Comparison of ENCODE assay signal across 8 mouse cellular contexts in the genomic region with DNA sequence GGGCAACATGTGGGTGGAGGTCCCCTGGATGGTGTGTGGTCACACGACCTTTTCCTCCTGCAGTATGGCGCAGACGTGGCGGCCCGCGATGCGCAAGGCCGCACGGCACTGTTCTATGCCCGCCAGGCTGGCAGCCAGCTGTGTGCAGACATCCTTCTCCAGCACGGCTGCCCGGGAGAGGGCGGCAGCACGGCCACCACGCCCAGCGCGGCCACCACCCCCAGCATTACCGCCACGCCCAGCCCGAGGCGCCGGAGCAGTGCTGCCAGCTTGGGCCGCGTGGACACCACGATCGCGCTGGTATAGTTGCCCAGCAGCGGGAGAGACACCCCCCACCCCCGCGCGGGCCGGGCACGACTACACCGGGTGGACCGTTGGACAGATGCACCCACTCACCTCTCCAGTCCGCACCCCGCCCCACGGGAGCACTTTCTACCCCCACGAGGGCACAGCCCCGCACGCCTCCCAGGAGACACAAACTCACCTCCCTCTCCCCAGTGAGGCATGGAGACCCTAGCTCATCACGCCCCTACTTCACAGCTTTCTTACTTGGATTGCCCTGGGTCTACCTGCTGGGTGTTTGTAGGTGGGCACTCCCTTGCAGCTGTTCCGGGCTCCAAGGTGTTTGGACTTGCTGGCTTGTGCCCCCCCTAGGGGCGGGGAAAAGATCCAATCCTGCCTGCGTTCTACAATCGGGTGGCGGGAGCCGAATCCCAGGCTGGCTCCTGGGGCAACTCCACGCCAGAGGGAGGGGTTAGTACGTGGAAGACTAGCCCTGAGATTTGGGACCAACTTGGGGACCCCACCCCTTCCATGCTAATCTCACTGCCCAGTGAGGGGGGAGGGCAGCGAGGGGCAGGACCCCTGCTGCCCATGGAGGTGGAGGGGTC. TPM values are rescaled to one million over a fixed set of nuclear protein-coding genes. Genes with fewer than 3 reads are reported as not detected.
DNase-seq lines count a peak whose midpoint lies in the region; ATAC-seq and TF ChIP-seq lines count a peak whose summit lies in the region.

No protein-coding gene starts in this region.

- peak; percentile 25; the same call in 1 of the 2 replicates for ATAC-seq in hindbrain, embryonic 11.5 days (ENCODE audit: low FRiP score)
- ATAC-seq in liver, embryonic 12.5 days: peak; percentile 56
- ATAC-seq in neural tube, embryonic 15.5 days (ENCODE audit: low FRiP score): peak; percentile 28

- peaks cover 48% of the 10 kb centered on the region for H3K27me3 ChIP-seq in hindbrain, embryonic 11.5 days (ENCODE audit: control insufficient read depth, insufficient read depth, low read length)
- H3K27me3 ChIP-seq in liver, embryonic 12.5 days (replicated peaks): peaks cover 44% of the 10 kb centered on the region
- H3K27me3 ChIP-seq in neural tube, embryonic 15.5 days (replicated peaks): peaks cover 55% of the 10 kb centered on the region
- no peaks in the 10 kb centered on the region for H3K27me3 ChIP-seq in thymus, adult 2 months (ENCODE audit: control insufficient read depth, insufficient read depth, low read length)

- H3K4me3 ChIP-seq in hindbrain, embryonic 11.5 days (ENCODE audit: low read depth, low read length): peak overlapping the region; percentile 17; the same call in 1 of the 2 replicates
- peak overlapping the region; percentile 16; the same call in 1 of the 2 replicates for H3K4me3 ChIP-seq in liver, embryonic 12.5 days
- peak overlapping the region; percentile 17 for H3K4me3 ChIP-seq in neural tube, embryonic 15.5 days (replicated peaks)
- no peak overlapping the region for H3K4me3 ChIP-seq in thymus, adult 2 months (ENCODE audit: control insufficient read depth, insufficient read depth, low read length)

- 0 out of 2 replicates have a peak, but pooled peaks cover 3% of the 10 kb centered on the region for H3K4me1 ChIP-seq in hindbrain, embryonic 11.5 days (replicated peaks; ENCODE audit: control insufficient read depth, insufficient read depth, low read length)
- peaks cover 23% of the 10 kb centered on the region for H3K4me1 ChIP-seq in liver, embryonic 12.5 days
- peaks cover 36% of the 10 kb centered on the region for H3K4me1 ChIP-seq in neural tube, embryonic 15.5 days
- no peaks in the 10 kb centered on the region for H3K4me1 ChIP-seq in thymus, adult 2 months (replicated peaks; ENCODE audit: control insufficient read depth, insufficient read depth, low read length)

- no peak overlapping the region for H3K27ac ChIP-seq in hindbrain, embryonic 11.5 days (ENCODE audit: low read depth, low read length)
- no peak overlapping the region for H3K27ac ChIP-seq in liver, embryonic 12.5 days
- H3K27ac ChIP-seq in neural tube, embryonic 15.5 days (replicated peaks): no peak overlapping the region
- H3K27ac ChIP-seq in thymus, adult 2 months (ENCODE audit: control insufficient read depth, insufficient read depth, low read length): no peak overlapping the region

- H3K4me2 ChIP-seq in hindbrain, embryonic 11.5 days (replicated peaks; ENCODE audit: low read depth, low read length): no peak overlapping the region; the same call in 1 of the 2 replicates
- H3K4me2 ChIP-seq in liver, embryonic 12.5 days: peak overlapping the region; percentile 51
- peak overlapping the region; percentile 46 for H3K4me2 ChIP-seq in neural tube, embryonic 15.5 days

- WGBS in hindbrain, embryonic 11.5 days: 6% methylated on average over 47 of the region's 51 CpGs
- 31% methylated on average over 50 of the region's 51 CpGs for WGBS in liver, embryonic 12.5 days (ENCODE audit: insufficient replicate concordance)
- WGBS in neural tube, embryonic 15.5 days: 9% methylated on average over 51 of the region's 51 CpGs
- WGBS in thymus, adult 2 months: 92% methylated on average over 49 of the region's 51 CpGs

- TF ChIP-seq POLR2A in thymus, adult 2 months (IDR thresholded peaks at IDR 0.05; ENCODE audit: control insufficient read depth, extremely low read depth, insufficient read depth, low read length, poor library complexity): no peak

- peak; percentile 55 for DNase-seq in left cerebral cortex, postnatal 4 days
- DNase-seq in left cerebral cortex, adult 8-10 months (ENCODE audit: low spot score in 2 of 2): no peak
- peak; percentile 54 for DNase-seq in cerebellum, adult 9-11 months
- DNase-seq in hindbrain, embryonic 11.5 days (ENCODE audit: low spot score): peak; percentile 28
- no peak for DNase-seq in thymus, adult 2 months
- no peak for DNase-seq in spleen, postnatal 10 days (ENCODE audit: low spot score in 2 of 2)

- H3K9ac ChIP-seq in hindbrain, embryonic 11.5 days (ENCODE audit: low read depth, low read length): peak overlapping the region; percentile 27; the same call in 1 of the 2 replicates
- no peak overlapping the region for H3K9ac ChIP-seq in liver, embryonic 12.5 days
- H3K9ac ChIP-seq in neural tube, embryonic 15.5 days (replicated peaks): 0 out of 2 replicates have a peak overlapping the region, but pooled peaks have one; percentile 4

- H3K36me3 ChIP-seq in hindbrain, embryonic 11.5 days (ENCODE audit: control insufficient read depth, insufficient read depth, low read length): no peaks in the 10 kb centered on the region
- peaks cover 18% of the 10 kb centered on the region for H3K36me3 ChIP-seq in liver, embryonic 12.5 days
- H3K36me3 ChIP-seq in neural tube, embryonic 15.5 days: peaks cover 61% of the 10 kb centered on the region
- peaks cover 58% of the 10 kb centered on the region for H3K36me3 ChIP-seq in thymus, adult 2 months (ENCODE audit: control insufficient read depth, insufficient read depth, low read length)

- intact Hi-C loops in left cerebral cortex, postnatal 4 days (cut with DNase I): no loop called here

- TF ChIP-seq CTCF in thymus, adult 2 months (IDR thresholded peaks at IDR 0.05; ENCODE audit: borderline replicate concordance, control insufficient read depth, extremely low read depth, insufficient read depth, low read length, poor library complexity): no peak

- H3K9me3 ChIP-seq in hindbrain, embryonic 11.5 days (ENCODE audit: control insufficient read depth, low read length): no peaks in the 10 kb centered on the region
- H3K9me3 ChIP-seq in liver, embryonic 12.5 days (replicated peaks): no peaks in the 10 kb centered on the region
- no peaks in the 10 kb centered on the region for H3K9me3 ChIP-seq in neural tube, embryonic 15.5 days (replicated peaks)

RNA-seq across cellular contexts. Expression of a gene that starts 16.7 kb away (rescaled TPM):
- total RNA-seq in left cerebral cortex, postnatal 4 days (2021): 100 to 1,000 TPM; 384 to 394 TPM
- 100 to 1,000 TPM; 595 to 685 (median 631) TPM for total RNA-seq in left cerebral cortex, adult 8-10 months (2022)
- polyA plus RNA-seq in hindbrain, embryonic 11.5 days (2014; fragmentation: Nextera tagmentation; extraction: Ambion mirVana): 0.68 and 1.2 TPM in 2 replicates
- 0.92 and 1.6 TPM in 2 replicates for polyA plus RNA-seq in liver, embryonic 12.5 days (2016; fragmentation: Nextera tagmentation; extraction: Ambion mirVana)
- 4.6 and 5.3 TPM in 2 replicates for polyA plus RNA-seq in neural tube, embryonic 15.5 days (2015; fragmentation: Nextera tagmentation; extraction: Ambion mirVana)
- polyA plus RNA-seq in thymus, adult 2 months (2012; rRNA removed): 123 and 149 TPM in 2 replicates

RNA-seq across cellular contexts. Expression of a gene that starts 21.7 kb away (rescaled TPM):
- total RNA-seq in left cerebral cortex, postnatal 4 days (2021): 10 to 100 TPM; 49.9 to 54.4 TPM
- total RNA-seq in left cerebral cortex, adult 8-10 months (2022): 10 to 100 TPM; 60.9 to 63.2 (median 62.1) TPM
- 111 and 140 TPM in 2 replicates for polyA plus RNA-seq in hindbrain, embryonic 11.5 days (2014; fragmentation: Nextera tagmentation; extraction: Ambion mirVana)
- 75.2 and 81.9 TPM in 2 replicates for polyA plus RNA-seq in liver, embryonic 12.5 days (2016; fragmentation: Nextera tagmentation; extraction: Ambion mirVana)
- 108 and 123 TPM in 2 replicates for polyA plus RNA-seq in neural tube, embryonic 15.5 days (2015; fragmentation: Nextera tagmentation; extraction: Ambion mirVana)
- 39.5 and 45.2 TPM in 2 replicates for polyA plus RNA-seq in thymus, adult 2 months (2012; rRNA removed)

RNA-seq across cellular contexts. Expression of a gene that starts 28.4 kb away (rescaled TPM):
- 100 to 1,000 TPM; 211 to 221 TPM for total RNA-seq in left cerebral cortex, postnatal 4 days (2021)
- 10 to 100 TPM; 79.8 to 91.4 (median 85.4) TPM for total RNA-seq in left cerebral cortex, adult 8-10 months (2022)
- 2,639 and 2,665 TPM in 2 replicates for polyA plus RNA-seq in hindbrain, embryonic 11.5 days (2014; fragmentation: Nextera tagmentation; extraction: Ambion mirVana)
- polyA plus RNA-seq in liver, embryonic 12.5 days (2016; fragmentation: Nextera tagmentation; extraction: Ambion mirVana): 766 and 777 TPM in 2 replicates
- polyA plus RNA-seq in neural tube, embryonic 15.5 days (2015; fragmentation: Nextera tagmentation; extraction: Ambion mirVana): 551 and 796 TPM in 2 replicates
- polyA plus RNA-seq in thymus, adult 2 months (2012; rRNA removed): 375 and 384 TPM in 2 replicates

RNA-seq across cellular contexts. Expression of a gene that starts 29.2 kb away (rescaled TPM):
- 10 to 100 TPM; 86.3 to 90.7 TPM for total RNA-seq in left cerebral cortex, postnatal 4 days (2021)
- total RNA-seq in left cerebral cortex, adult 8-10 months (2022): 100 to 1,000 TPM; 112 to 130 (median 122) TPM
- 40.3 and 46.6 TPM in 2 replicates for polyA plus RNA-seq in hindbrain, embryonic 11.5 days (2014; fragmentation: Nextera tagmentation; extraction: Ambion mirVana)
- 49.5 and 51.4 TPM in 2 replicates for polyA plus RNA-seq in liver, embryonic 12.5 days (2016; fragmentation: Nextera tagmentation; extraction: Ambion mirVana)
- 127 and 130 TPM in 2 replicates for polyA plus RNA-seq in neural tube, embryonic 15.5 days (2015; fragmentation: Nextera tagmentation; extraction: Ambion mirVana)
- 97.0 and 106 TPM in 2 replicates for polyA plus RNA-seq in thymus, adult 2 months (2012; rRNA removed)

RNA-seq across cellular contexts. Expression of a gene that starts 31.8 kb away (rescaled TPM):
- 10 to 100 TPM; 75.1 to 76.5 TPM for total RNA-seq in left cerebral cortex, postnatal 4 days (2021)
- 10 to 100 TPM; 19.8 to 21.5 (median 21.2) TPM for total RNA-seq in left cerebral cortex, adult 8-10 months (2022)
- polyA plus RNA-seq in hindbrain, embryonic 11.5 days (2014; fragmentation: Nextera tagmentation; extraction: Ambion mirVana): 3.6 and 4.2 TPM in 2 replicates
- polyA plus RNA-seq in liver, embryonic 12.5 days (2016; fragmentation: Nextera tagmentation; extraction: Ambion mirVana): 0.06 and 0.20 TPM in 2 replicates
- polyA plus RNA-seq in neural tube, embryonic 15.5 days (2015; fragmentation: Nextera tagmentation; extraction: Ambion mirVana): 5.9 and 7.4 TPM in 2 replicates
- polyA plus RNA-seq in thymus, adult 2 months (2012; rRNA removed): 4.4 and 5.4 TPM in 2 replicates

Comparison
In these comparisons a context has a peak if more than half of its experiments do, and no peak if none do; other contexts are left out.
1. DNase-seq: peak in left cerebral cortex, postnatal 4 days (single experiment), cerebellum, adult 9-11 months (single experiment) and hindbrain, embryonic 11.5 days (single experiment); none in left cerebral cortex, adult 8-10 months (0 of 2), thymus, adult 2 months (single experiment) and spleen, postnatal 10 days (0 of 2).
2. RNA of a gene that starts 16.7 kb away (polyA plus RNA-seq): 123 to 149 TPM in thymus, adult 2 months; 4.6 to 5.3 TPM in neural tube, embryonic 15.5 days, 0.68 to 1.2 TPM in hindbrain, embryonic 11.5 days and 0.92 to 1.6 TPM in liver, embryonic 12.5 days; every median in the first group is over 10 times any median in the second.
3. Peak in every context shown above with its lines, with median percentiles within 50 percentile points of each other: ATAC-seq.